Mouse (Mus musculus): ENCODE data around the gene Rps10. TPM values are rescaled to one million over a fixed set of nuclear protein-coding genes. Genes with fewer than 3 reads are reported as not detected.
A peak's percentile ranks its signal among the peaks of the same experiment; 100 is the strongest.

Rps10 gene
- polyA plus RNA-seq, 1 experiment from 2014 or later = 868 TPM

- WGBS = 5% methylated on average over 90 of the region's 91 CpGs
- Histone ChIP-seq H3K27me3 (no peaks in the 10 kb centered on the region), H3K4me3 (peak within 1 kb of the TSS; percentile 96), H3K4me2 (peak within 1 kb of the TSS; percentile 60), H3K9ac (peak within 1 kb of the TSS; percentile 98), H3K4me1 (peaks cover 17% of the 10 kb centered on the region), H3K9me3 (no peaks in the 10 kb centered on the region), H3K36me3 (no peaks in the 10 kb centered on the region), H3K27ac (peak within 1 kb of the TSS; percentile 94)
- ATAC-seq (ENCODE audit: borderline replicate concordance, extremely low read depth, low FRiP score, low TSS enrichment) = peak; percentile 94
Observed at GRCm38 (mm10) chr17:27623360-27624326, 12.8 kb downstream of the Rps10 start, which contains the start of gene Nudt3. Gene Nudt3, minus strand, starts transcription at chr17:27623495.

- peaks cover 17% of the 10 kb centered on the region for H3K4me1 ChIP-seq
- peak overlapping the region; percentile 60 for H3K4me2 ChIP-seq
- no peaks in the 10 kb centered on the region for H3K9me3 ChIP-seq
- H3K9ac ChIP-seq = peak overlapping the region; percentile 98
- H3K4me3 ChIP-seq = peak overlapping the region; percentile 96
- no peaks in the 10 kb centered on the region for H3K27me3 ChIP-seq
- peak; percentile 55; the same call in 1 of the 2 replicates for ATAC-seq (ENCODE audit: borderline replicate concordance, extremely low read depth, low FRiP score, low TSS enrichment)
- 2% methylated on average over 57 of the region's 80 CpGs for WGBS
- peak overlapping the region; percentile 94 for H3K27ac ChIP-seq
- H3K36me3 ChIP-seq = no peaks in the 10 kb centered on the region; the same call in 1 of the 2 replicates
Observed at GRCm38 (mm10) chr17:27622611-27623359, 13.7 kb downstream of the Rps10 start.

DNA sequence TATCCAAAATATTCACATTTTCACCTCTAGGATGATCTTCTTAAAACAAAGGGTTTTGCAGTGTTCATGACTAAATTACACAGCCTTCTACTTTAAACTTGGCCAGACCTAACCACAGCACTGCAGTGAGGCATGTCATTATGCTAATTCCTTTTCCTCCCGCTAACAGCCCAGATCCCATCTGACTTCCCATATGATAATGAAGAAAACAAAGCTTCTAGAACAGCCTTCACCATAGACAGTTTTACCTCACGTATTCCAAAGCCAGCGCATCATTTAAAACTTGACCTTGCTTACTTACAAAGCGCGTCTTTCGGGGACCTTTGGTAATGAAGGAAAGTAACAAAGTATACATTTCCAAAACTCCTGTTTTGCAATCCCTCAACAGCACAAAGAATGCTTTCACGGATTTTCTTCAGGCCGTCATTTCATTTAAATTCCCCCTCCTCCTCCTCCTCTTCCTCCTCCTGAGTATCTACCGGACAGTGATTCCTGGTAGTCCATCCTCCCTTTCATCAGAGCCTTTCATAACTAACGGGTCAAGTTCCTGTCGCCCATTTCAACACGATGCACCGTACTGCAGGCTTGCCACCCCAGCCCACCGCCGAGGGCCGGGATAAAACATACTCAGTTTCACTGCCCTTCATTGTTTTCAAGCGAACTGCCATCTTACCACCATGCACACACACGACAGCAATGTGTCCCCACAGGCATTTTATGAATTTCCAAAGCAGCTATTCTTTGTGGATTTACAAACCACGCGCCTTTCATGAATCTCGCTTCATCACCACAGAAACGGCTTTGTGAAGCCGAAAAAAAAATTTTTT lies 14.6 kb downstream of the Rps10 start:
- 2% methylated on average over 23 of the region's 23 CpGs for whole genome bisulfite sequencing

GRCm38 (mm10) chr17:27621161-27621560 lies 15.3 kb downstream of the Rps10 start:
- Histone ChIP-seq H3K36me3 (no peaks in the 10 kb centered on the region; the same call in 1 of the 2 replicates), H3K9me3 (no peaks in the 10 kb centered on the region), H3K4me2 (peak overlapping the region; percentile 60), H3K27me3 (no peaks in the 10 kb centered on the region), H3K4me1 (peaks cover 17% of the 10 kb centered on the region), H3K4me3 (peak overlapping the region; percentile 96), H3K9ac (peak overlapping the region; percentile 98), H3K27ac (peak overlapping the region; percentile 7; the same call in 1 of the 2 replicates)
- ATAC-seq (ENCODE audit: borderline replicate concordance, extremely low read depth, low FRiP score, low TSS enrichment) = no peak
- 45% methylated on average over 8 of the region's 8 CpGs for WGBS

More for the DNA sequence above, 14.6 kb downstream of the Rps10 start:
- no peaks in the 10 kb centered on the region for H3K9me3 ChIP-seq
- H3K9ac ChIP-seq = peak overlapping the region; percentile 98
- no peak for ATAC-seq (ENCODE audit: borderline replicate concordance, extremely low read depth, low FRiP score, low TSS enrichment)
- H3K27ac ChIP-seq = peak overlapping the region; percentile 94
- peak overlapping the region; percentile 96 for H3K4me3 ChIP-seq
- no peaks in the 10 kb centered on the region; the same call in 1 of the 2 replicates for H3K36me3 ChIP-seq
- no peaks in the 10 kb centered on the region for H3K27me3 ChIP-seq
- H3K4me1 ChIP-seq = peaks cover 17% of the 10 kb centered on the region
- H3K4me2 ChIP-seq = peak overlapping the region; percentile 60

DNA sequence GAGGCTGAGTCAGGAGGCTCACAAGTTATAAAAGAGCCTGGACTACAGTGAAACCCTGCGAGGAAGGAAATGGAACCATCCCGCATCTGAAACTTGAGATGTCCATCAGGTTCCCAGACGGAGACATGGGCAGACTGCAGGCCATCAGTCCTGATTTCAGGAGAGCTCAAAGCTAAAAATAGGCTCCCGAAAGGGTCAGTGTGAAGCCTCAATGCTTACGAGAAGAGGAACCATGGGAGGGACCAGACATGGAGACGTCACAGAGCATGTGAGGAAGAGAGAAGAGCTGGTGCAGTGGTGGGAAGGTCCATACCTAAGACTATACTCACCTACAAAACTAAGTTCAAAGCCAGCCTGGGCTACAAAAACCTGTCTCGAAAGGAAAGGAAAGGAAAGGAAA lies 21.1 kb downstream of the Rps10 start:
- H3K4me2 ChIP-seq = no peak overlapping the region
- H3K27ac ChIP-seq = no peak overlapping the region
- H3K4me1 ChIP-seq = peaks cover 20% of the 10 kb centered on the region
- ATAC-seq (ENCODE audit: borderline replicate concordance, extremely low read depth, low FRiP score, low TSS enrichment) = no peak
- no peaks in the 10 kb centered on the region; the same call in 1 of the 2 replicates for H3K36me3 ChIP-seq
- no peaks in the 10 kb centered on the region for H3K9me3 ChIP-seq
- H3K4me3 ChIP-seq = no peak overlapping the region
- no peaks in the 10 kb centered on the region for H3K27me3 ChIP-seq
- 61% methylated on average over 7 of the region's 7 CpGs for WGBS
- no peak overlapping the region for H3K9ac ChIP-seq

DNA sequence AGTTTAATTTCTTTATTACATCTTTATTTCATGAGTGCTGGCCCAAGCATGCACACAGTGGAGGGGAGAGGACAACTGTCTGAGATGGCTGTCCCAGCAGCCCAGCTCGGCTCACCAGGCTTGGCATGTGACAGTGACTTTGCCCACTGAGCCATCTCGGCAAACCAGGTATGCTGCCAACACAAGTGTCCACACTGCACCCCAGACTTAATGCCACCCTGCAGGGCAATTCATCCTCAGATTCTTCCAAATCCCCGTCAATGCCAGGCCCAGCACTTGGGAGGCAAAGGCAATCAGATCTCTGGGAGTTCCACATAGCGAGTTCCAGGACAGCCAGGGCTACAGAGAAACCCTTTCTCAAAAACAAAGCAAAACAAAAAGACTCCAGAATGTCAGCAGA lies 23.5 kb downstream of the Rps10 start:
- WGBS = 72% methylated on average over 4 of the region's 4 CpGs
- peaks cover 6% of the 10 kb centered on the region; the same call in 1 of the 2 replicates for H3K36me3 ChIP-seq

GRCm38 (mm10) chr17:27611994-27612393 lies 24.5 kb downstream of the Rps10 start:
- Histone ChIP-seq H3K4me2 (no peak overlapping the region), H3K36me3 (0 out of 2 replicates have a peak, but pooled peaks cover 6% of the 10 kb centered on the region), H3K4me1 (peaks cover 21% of the 10 kb centered on the region), H3K27me3 (no peaks in the 10 kb centered on the region), H3K9ac (no peak overlapping the region), H3K9me3 (no peaks in the 10 kb centered on the region), H3K27ac (no peak overlapping the region), H3K4me3 (no peak overlapping the region)
- WGBS = 76% methylated on average over 5 of the region's 5 CpGs
- ATAC-seq (ENCODE audit: borderline replicate concordance, extremely low read depth, low FRiP score, low TSS enrichment) = no peak

More for the DNA sequence above, 23.5 kb downstream of the Rps10 start:
- Histone ChIP-seq H3K27me3 (no peaks in the 10 kb centered on the region), H3K4me3 (no peak overlapping the region), H3K27ac (no peak overlapping the region), H3K4me2 (no peak overlapping the region), H3K4me1 (peaks cover 21% of the 10 kb centered on the region), H3K9ac (no peak overlapping the region), H3K9me3 (no peaks in the 10 kb centered on the region)
- no peak for ATAC-seq (ENCODE audit: borderline replicate concordance, extremely low read depth, low FRiP score, low TSS enrichment)

GRCm38 (mm10) chr17:27611519-27611884 lies 25.0 kb downstream of the Rps10 start:
- Histone ChIP-seq H3K4me2 (no peak overlapping the region), H3K9ac (no peak overlapping the region), H3K27me3 (no peaks in the 10 kb centered on the region), H3K27ac (no peak overlapping the region), H3K4me3 (no peak overlapping the region), H3K4me1 (peaks cover 21% of the 10 kb centered on the region), H3K36me3 (0 out of 2 replicates have a peak, but pooled peaks cover 6% of the 10 kb centered on the region), H3K9me3 (no peaks in the 10 kb centered on the region)
- whole genome bisulfite sequencing = 46% methylated on average over 3 of the region's 3 CpGs
- ATAC-seq (ENCODE audit: borderline replicate concordance, extremely low read depth, low FRiP score, low TSS enrichment) = no peak

- H3K9ac ChIP-seq = no peak overlapping the region
- no peaks in the 10 kb centered on the region for H3K9me3 ChIP-seq
- H3K27me3 ChIP-seq = no peaks in the 10 kb centered on the region
- no peak for ATAC-seq (ENCODE audit: borderline replicate concordance, extremely low read depth, low FRiP score, low TSS enrichment)
- no peak overlapping the region for H3K4me2 ChIP-seq
- H3K36me3 ChIP-seq = 0 out of 2 replicates have a peak, but pooled peaks cover 6% of the 10 kb centered on the region
- H3K4me3 ChIP-seq = no peak overlapping the region
- no peak overlapping the region; the same call in 1 of the 2 replicates for H3K27ac ChIP-seq
- peaks cover 21% of the 10 kb centered on the region for H3K4me1 ChIP-seq
- WGBS = 74% methylated on average over 10 of the region's 10 CpGs
Observed at GRCm38 (mm10) chr17:27610679-27611518, 25.6 kb downstream of the Rps10 start.

DNA sequence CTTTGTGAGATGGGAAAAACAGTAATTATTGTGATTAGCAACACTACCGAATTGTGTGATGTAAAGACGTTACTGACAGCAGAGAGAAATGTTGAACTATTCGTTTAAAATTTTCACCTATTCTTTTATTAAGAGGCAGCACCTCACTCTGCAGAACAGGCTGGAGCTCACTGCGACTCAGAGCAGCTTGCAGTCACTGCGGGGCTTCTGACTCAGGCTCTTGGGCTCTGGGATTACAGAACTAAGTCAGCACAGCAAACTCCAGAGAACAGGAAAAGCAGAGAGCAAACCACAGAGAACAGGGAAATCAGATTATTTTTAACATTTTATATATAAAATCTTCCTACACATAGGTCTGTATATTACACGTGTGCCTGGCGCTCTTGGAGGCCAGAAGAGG lies 26.9 kb downstream of the Rps10 start:
- H3K4me2 ChIP-seq = no peak overlapping the region
- peaks cover 21% of the 10 kb centered on the region for H3K4me1 ChIP-seq
- 0 out of 2 replicates have a peak, but pooled peaks cover 6% of the 10 kb centered on the region for H3K36me3 ChIP-seq
- no peak overlapping the region for H3K4me3 ChIP-seq
- H3K9me3 ChIP-seq = no peaks in the 10 kb centered on the region
- 83% methylated on average over 7 of the region's 7 CpGs for WGBS
- H3K27ac ChIP-seq = no peak overlapping the region
- no peaks in the 10 kb centered on the region for H3K27me3 ChIP-seq
- no peak overlapping the region for H3K9ac ChIP-seq
- ATAC-seq (ENCODE audit: borderline replicate concordance, extremely low read depth, low FRiP score, low TSS enrichment) = no peak
